Mouse (Mus musculus) myocyte (in vitro differentiated cells): ENCODE results near the gene Arpc5l.

Source experiments
- CEBPB ChIP-seq: IDR thresholded peaks from 2 replicates; pipeline ENCODE4 v1.6.1; 2011; ENCODE audit warnings: mild to moderate bottlenecking, moderate library complexity; ENCODE audit not compliant: poor library complexity, insufficient read depth, severe bottlenecking
- E2F4 ChIP-seq: IDR thresholded peaks from one replicate; pipeline ENCODE4 v1.6.1; 2011; ENCODE audit warnings: mild to moderate bottlenecking, control low read depth, moderate library complexity; ENCODE audit not compliant: insufficient read depth
- MAX ChIP-seq: IDR thresholded peaks from one replicate; pipeline ENCODE4 v1.6.1; 2011; ENCODE audit warnings: low read depth, mild to moderate bottlenecking, control low read depth
- MYOG ChIP-seq, 3 experiments: IDR thresholded peaks; one replicate each; pipeline ENCODE4 v1.6.1; 2011; ENCODE audit warnings: control low read depth in 2 of 3, low read depth in 2 of 3, mild to moderate bottlenecking in 2 of 3; ENCODE audit not compliant: insufficient read length in 2 of 3, control insufficient read depth in 1 of 3, insufficient read depth in 1 of 3
- POLR2A ChIP-seq: IDR thresholded peaks from one replicate; pipeline ENCODE4 v1.6.1; 2011; ENCODE audit warnings: low read depth, mild to moderate bottlenecking, control low read depth, moderate library complexity; ENCODE audit not compliant: insufficient read length
- POLR2AphosphoS2 ChIP-seq: IDR thresholded peaks from one replicate; pipeline ENCODE4 v1.6.1; 2011; ENCODE audit warnings: low read depth, control low read depth; ENCODE audit not compliant: insufficient read length
- REST ChIP-seq: IDR thresholded peaks from one replicate; pipeline ENCODE4 v1.6.1; 2011; ENCODE audit warnings: mild to moderate bottlenecking, control low read depth, moderate library complexity; ENCODE audit not compliant: insufficient read depth, insufficient read length
- SRF ChIP-seq: IDR thresholded peaks from one replicate; pipeline ENCODE4 v1.6.1; 2011; ENCODE audit warnings: low read depth; ENCODE audit not compliant: control insufficient read depth, insufficient read length
- USF1 ChIP-seq: IDR thresholded peaks from one replicate; pipeline ENCODE4 v1.6.1; 2011; ENCODE audit warnings: low read depth, mild to moderate bottlenecking, control low read depth, moderate library complexity

DNA sequence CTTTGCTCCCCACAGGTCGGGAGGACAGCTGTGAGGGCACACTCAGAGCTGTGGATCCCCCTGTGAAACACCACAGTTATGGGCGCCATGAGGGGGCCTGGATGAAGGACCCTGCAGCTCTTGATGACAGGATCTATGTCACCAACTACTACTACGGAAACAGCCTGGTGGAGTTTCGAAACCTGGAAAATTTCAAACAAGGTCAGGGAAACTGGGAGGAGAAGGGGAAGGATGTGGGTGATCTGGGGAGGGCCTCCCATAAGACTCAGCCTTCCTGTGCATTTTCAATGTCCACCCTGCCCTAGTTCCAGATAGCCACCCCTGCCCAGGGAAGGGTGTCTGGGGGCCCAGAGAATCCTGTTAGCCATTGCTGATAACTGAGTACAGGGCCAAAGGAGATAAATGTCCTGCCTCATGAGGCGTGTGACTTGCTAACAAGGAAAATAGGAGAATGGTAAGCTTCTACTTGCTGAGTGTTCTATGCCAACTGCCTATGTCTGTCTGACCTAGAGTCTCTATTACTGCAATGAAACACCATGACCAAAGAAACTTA lies 47.4 kb upstream of the Arpc5l start:
- TF ChIP-seq POLR2A (no peak), SRF (no peak), USF1 (no peak), MAX (no peak), E2F4 (no peak), MYOG (IDR thresholded peaks at IDR 0.05; ENCODE audit: control insufficient read depth in 1 of 3, insufficient read depth in 1 of 3, insufficient read length in 2 of 3, low read depth in 2 of 3) (peak in 1 of 3 experiments; percentile 15), CEBPB (no peak), POLR2AphosphoS2 (no peak), REST (no peak)
